Mouse (Mus musculus): ENCODE measurements at regions not wholly inside any gene's neighbourhood (a gene's known extent, or its start where the extent isn't known, plus 50 kb on each side); places are given as distances from the start of the nearest gene placed in this dataset.

DNA sequence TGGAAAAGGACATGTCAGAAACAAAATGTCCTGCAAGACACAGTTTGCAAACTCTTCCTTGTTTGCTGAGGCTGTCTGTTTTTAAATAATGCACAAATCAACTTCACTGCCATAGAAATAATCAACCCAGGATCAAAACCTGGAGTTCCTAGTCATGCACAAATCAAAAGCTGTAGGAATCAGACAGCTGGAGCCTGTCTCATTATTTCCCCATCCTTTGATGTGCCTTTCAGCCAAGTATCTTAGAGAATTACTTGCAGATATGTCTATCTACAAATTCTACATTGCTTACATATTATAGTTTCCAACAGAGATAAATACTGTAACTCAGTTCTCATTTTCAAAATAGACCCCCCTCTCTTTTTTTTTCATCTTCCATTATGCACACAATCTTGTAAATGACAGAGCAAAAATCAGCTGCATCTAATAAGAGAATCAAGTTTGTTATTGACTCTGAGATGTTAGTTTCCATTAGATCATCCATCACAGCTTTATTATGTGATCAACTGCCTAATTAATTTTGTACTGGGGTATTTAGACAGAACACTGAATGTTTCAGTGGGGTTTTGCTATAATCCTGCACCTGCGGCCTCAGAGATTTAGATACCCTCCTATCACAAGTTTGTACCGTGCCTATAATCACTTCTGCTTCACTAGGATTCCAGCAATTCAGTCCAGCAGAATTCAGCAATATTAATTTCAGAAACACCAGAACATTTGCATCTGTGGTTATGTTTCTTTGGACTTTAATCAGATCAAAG, 798.9 kb upstream of the Tenm2 start:
- Histone ChIP-seq H3K27ac (replicated peaks) (no peak overlapping the region), H3K9ac (replicated peaks) (no peak overlapping the region), H3K27me3 (no peaks in the 10 kb centered on the region), H3K9me3 (no peaks in the 10 kb centered on the region), H3K4me1 (0 out of 2 replicates have a peak, but pooled peaks cover 3% of the 10 kb centered on the region), H3K36me3 (no peaks in the 10 kb centered on the region), H3K4me3 (no peak overlapping the region), H3K4me2 (replicated peaks) (no peak overlapping the region)
- no peak for ATAC-seq (ENCODE audit: low FRiP score, low read depth)
- 71% methylated on average over 2 of the region's 2 CpGs for WGBS

DNA sequence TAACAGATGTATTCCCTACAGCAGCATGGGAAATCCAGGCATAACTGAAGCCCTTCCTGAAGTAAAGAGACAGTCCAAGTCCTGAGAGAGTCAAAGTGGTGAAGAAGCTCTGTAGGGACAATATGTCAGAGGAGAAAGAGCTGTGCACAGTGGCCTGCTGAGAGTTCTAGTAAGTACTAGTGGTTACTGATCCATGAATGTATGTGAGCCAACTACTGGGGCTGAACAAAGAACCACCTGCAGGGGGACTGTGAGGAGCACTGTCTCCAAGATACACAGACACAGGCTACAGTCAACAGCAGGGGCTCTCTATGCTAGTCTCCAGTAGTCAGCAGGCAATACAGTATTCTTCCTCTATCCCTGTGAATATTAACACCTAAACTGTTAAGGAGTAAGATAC, 785.9 kb upstream of the Tenm2 start:
- no peak overlapping the region for H3K27ac ChIP-seq (replicated peaks)

DNA sequence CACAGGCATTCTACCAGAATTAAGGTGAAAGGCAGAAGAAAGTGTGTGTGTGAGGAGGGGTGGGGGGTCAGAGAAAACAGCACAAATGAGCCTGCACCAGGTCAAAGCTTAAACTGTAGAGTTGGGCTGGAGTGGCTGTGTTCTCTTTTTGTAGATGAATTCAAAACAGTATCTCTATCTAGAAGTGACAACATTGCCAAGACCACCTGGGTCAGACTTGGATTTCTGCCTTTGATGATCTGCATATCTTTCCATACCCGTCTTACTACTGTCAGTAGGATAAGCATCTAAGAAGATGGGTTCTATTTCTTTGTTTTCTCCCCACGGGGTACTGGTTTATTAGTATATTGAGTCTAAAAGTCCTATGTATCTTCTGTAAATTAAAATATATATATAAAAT, 742.4 kb upstream of the Tenm2 start:
- Histone ChIP-seq H3K36me3 (no peaks in the 10 kb centered on the region), H3K4me2 (replicated peaks) (no peak overlapping the region), H3K4me1 (no peaks in the 10 kb centered on the region), H3K27ac (replicated peaks) (no peak overlapping the region), H3K27me3 (no peaks in the 10 kb centered on the region), H3K4me3 (no peak overlapping the region), H3K9ac (replicated peaks) (no peak overlapping the region), H3K9me3 (no peaks in the 10 kb centered on the region)
- ATAC-seq (ENCODE audit: low FRiP score, low read depth) = no peak
- WGBS = 88% methylated on average over 2 of the region's 2 CpGs

More for the DNA sequence above, 785.9 kb upstream of the Tenm2 start:
- Histone ChIP-seq H3K27me3 (no peaks in the 10 kb centered on the region), H3K9me3 (no peaks in the 10 kb centered on the region), H3K36me3 (no peaks in the 10 kb centered on the region), H3K4me2 (replicated peaks) (no peak overlapping the region), H3K4me3 (no peak overlapping the region), H3K9ac (replicated peaks) (no peak overlapping the region), H3K4me1 (no peaks in the 10 kb centered on the region)
- no peak for ATAC-seq (ENCODE audit: low FRiP score, low read depth)

DNA sequence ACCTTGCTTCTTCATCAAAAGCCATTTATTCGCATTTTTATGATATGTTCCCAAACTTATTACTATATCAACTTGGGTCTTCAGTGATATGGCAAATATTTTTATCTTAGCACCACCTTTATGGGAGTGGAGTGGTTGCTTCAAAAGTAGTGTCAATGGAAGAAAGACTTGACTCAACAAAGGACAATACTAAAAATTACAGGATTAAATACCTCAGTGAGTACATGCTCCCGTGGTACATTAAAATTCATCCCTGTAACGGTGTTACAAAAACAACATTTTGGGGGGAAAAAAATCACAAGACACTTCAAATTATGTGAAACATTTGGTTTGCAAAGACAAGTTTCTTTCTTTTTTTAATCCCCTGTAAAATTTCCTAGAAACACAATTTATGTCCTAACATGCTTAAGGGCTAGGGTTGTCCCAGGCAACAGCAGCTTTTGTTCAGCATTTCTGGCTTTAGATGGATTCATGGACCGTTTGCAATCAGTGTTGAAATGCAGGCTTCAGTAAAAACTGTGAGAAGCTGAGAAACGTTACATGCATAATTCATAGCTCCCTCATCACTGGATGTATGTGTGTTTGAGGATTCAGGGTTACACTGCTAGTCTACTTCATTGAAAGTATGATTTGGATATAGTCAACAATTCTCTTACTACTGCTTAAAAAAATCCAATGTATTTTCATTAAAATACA, 700.8 kb upstream of the Tenm2 start:
- Histone ChIP-seq H3K4me1 (0 out of 2 replicates have a peak, but pooled peaks cover 2% of the 10 kb centered on the region), H3K9ac (replicated peaks) (no peak overlapping the region), H3K4me2 (replicated peaks) (no peak overlapping the region), H3K4me3 (no peak overlapping the region), H3K27me3 (no peaks in the 10 kb centered on the region), H3K27ac (replicated peaks) (no peak overlapping the region; the same call in 1 of the 2 replicates), H3K36me3 (no peaks in the 10 kb centered on the region), H3K9me3 (no peaks in the 10 kb centered on the region)
- 37% methylated on average over 5 of the region's 5 CpGs for WGBS
- peak; percentile 93 for ATAC-seq (ENCODE audit: low FRiP score, low read depth)

DNA sequence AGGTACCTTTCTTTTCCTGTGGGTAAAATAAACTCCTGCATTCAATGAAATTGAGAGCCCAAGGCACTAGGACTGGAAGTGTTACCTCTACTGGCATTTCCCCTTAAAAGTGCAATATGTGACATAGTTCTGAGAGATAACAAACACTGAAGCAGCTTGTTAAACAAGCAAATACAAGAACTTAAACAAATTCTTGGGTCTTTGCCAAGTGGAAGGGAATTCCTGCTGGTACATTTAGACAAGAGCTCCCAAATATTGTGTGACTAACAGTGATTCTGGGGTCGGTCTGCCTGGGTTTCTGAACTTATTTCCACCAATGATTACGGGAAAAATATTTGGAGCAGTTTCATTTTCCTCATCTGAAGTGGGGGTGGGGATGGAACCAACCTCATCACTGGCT, 677.4 kb upstream of the Tenm2 start:
- no peak for ATAC-seq (ENCODE audit: low FRiP score, low read depth)
- H3K36me3 ChIP-seq = no peaks in the 10 kb centered on the region
- no peak overlapping the region for H3K4me3 ChIP-seq
- 90% methylated on average over 2 of the region's 2 CpGs for WGBS
- no peak overlapping the region for H3K27ac ChIP-seq (replicated peaks)
- H3K9ac ChIP-seq (replicated peaks) = no peak overlapping the region
- no peaks in the 10 kb centered on the region for H3K4me1 ChIP-seq
- H3K9me3 ChIP-seq = no peaks in the 10 kb centered on the region
- H3K27me3 ChIP-seq = no peaks in the 10 kb centered on the region
- H3K4me2 ChIP-seq (replicated peaks) = no peak overlapping the region

DNA sequence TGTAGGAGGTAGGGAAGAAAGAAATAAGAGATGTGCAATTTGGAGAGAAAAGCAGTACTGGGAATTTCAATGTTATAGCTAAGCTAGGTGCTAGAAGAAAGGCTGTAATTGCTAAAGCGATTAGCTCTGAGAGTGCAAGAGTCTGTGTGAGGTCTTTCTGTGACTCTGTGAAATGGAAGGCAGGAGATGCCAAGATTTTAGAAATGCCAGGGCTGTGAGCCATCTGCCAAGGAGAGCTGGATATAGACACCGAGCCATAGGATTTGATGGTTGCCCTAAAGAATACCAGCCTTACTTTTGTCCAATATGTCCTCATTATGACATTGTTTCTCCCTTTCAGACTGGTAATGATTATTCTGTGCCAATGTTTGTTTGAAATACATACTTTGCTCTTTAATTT, 669.2 kb upstream of the Tenm2 start:
- Histone ChIP-seq H3K9ac (replicated peaks) (no peak overlapping the region), H3K4me1 (no peaks in the 10 kb centered on the region)

DNA sequence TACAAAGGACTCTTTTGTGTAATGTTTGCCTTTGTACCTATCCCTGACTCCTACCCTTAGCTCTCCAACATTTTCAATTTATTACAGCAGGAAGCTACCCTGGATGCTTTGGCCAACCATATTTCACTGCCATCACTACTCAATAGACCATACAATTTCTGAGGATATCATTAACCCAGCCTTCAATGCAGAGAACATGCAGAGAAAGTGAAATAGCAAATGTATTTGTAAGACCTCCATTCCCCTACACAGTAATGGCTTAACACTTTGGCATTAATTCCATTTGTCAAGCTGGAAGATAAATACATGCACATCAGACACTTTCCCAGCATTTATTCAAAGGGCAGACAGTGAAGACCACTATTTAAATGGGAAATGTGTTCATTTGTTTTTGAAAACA, 661.9 kb upstream of the Tenm2 start:
- Histone ChIP-seq H3K4me1 (0 out of 2 replicates have a peak, but pooled peaks cover 3% of the 10 kb centered on the region), H3K4me3 (no peak overlapping the region), H3K9me3 (no peaks in the 10 kb centered on the region), H3K9ac (replicated peaks) (no peak overlapping the region), H3K27ac (replicated peaks) (no peak overlapping the region), H3K36me3 (no peaks in the 10 kb centered on the region), H3K4me2 (replicated peaks) (no peak overlapping the region), H3K27me3 (no peaks in the 10 kb centered on the region)
- no peak for ATAC-seq (ENCODE audit: low FRiP score, low read depth)

More for the DNA sequence above, 669.2 kb upstream of the Tenm2 start:
- Histone ChIP-seq H3K4me3 (no peak overlapping the region), H3K27ac (replicated peaks) (no peak overlapping the region), H3K36me3 (no peaks in the 10 kb centered on the region), H3K4me2 (replicated peaks) (no peak overlapping the region), H3K27me3 (no peaks in the 10 kb centered on the region), H3K9me3 (no peaks in the 10 kb centered on the region)
- ATAC-seq (ENCODE audit: low FRiP score, low read depth) = no peak
- WGBS = 88% methylated on average over 2 of the region's 2 CpGs

DNA sequence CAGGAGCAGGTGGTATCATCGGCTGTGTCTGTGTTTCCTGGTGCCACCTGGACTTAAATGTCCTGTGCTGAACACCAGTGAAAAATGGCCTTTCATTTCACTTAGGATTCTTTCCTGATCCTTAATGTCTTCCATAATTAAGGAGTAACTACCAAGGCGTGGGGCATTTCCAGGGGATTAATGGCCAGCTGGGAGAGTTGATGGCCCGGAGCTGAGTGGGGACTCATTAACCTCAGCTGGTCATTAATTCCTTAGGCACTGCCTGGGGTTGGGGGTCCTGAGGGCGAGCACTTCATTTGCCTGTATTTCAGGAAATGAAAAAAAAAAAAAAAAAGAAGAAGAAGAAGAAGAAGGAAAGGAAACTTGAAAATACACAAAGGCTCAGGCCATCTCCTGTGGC, 647.0 kb upstream of the Tenm2 start:
- Histone ChIP-seq H3K27ac (replicated peaks) (no peak overlapping the region), H3K27me3 (no peaks in the 10 kb centered on the region), H3K4me1 (no peaks in the 10 kb centered on the region), H3K9ac (replicated peaks) (no peak overlapping the region), H3K9me3 (no peaks in the 10 kb centered on the region), H3K4me2 (replicated peaks) (no peak overlapping the region), H3K36me3 (no peaks in the 10 kb centered on the region), H3K4me3 (no peak overlapping the region)
- no peak for ATAC-seq (ENCODE audit: low FRiP score, low read depth)
- 53% methylated on average over 4 of the region's 4 CpGs for WGBS

DNA sequence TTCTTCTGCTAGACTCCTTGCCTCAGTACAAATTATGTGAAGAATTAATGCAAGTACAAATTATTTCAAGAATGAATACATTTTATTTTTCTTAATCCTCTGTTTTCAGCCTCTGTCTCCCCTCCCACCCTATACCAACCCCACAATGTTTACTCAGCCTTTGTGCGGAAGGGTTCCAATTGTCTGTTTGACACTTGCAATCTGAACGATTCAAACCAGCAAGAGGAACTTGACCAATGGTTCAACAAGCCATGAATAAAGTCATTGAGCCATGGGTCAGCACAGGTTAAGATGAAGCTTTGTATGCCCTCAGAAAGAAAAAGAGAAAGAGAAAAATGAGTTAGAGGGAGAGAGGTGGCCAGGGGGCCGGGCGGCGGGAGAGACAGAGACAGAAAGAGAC, 601.5 kb upstream of the Tenm2 start:
- no peak for ATAC-seq (ENCODE audit: low FRiP score, low read depth)
- no peaks in the 10 kb centered on the region for H3K27me3 ChIP-seq
- H3K4me2 ChIP-seq (replicated peaks) = no peak overlapping the region
- no peak overlapping the region for H3K9ac ChIP-seq (replicated peaks)
- no peak overlapping the region for H3K4me3 ChIP-seq
- no peaks in the 10 kb centered on the region for H3K36me3 ChIP-seq
- WGBS = 28% methylated on average over 5 of the region's 5 CpGs
- H3K27ac ChIP-seq (replicated peaks) = no peak overlapping the region
- H3K9me3 ChIP-seq = no peaks in the 10 kb centered on the region
- peaks cover 3% of the 10 kb centered on the region; the same call in 1 of the 2 replicates for H3K4me1 ChIP-seq

DNA sequence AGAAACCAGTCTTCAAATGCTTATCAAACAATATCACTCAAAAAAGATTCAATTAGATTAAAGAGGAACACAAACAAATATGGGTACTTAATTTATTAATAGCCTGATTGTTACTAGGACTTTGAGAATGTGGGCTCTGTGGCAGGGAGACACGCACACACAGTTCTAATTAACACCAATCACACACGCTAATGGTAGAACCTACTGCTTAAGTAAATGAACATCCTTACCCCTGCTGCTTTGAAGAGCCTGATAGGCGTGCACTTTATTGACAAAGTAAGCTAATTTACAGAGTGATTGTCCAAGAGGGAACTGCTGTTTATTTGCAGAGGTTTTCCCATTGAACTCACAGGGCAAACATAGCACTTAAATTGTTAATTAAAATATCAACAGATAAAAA, 595.2 kb upstream of the Tenm2 start:
- no peak overlapping the region for H3K4me2 ChIP-seq (replicated peaks)
- no peak overlapping the region for H3K27ac ChIP-seq (replicated peaks)
- no peaks in the 10 kb centered on the region for H3K36me3 ChIP-seq
- no peaks in the 10 kb centered on the region for H3K4me1 ChIP-seq
- no peak overlapping the region for H3K4me3 ChIP-seq
- 62% methylated on average over 3 of the region's 3 CpGs for WGBS
- no peaks in the 10 kb centered on the region for H3K9me3 ChIP-seq
- no peaks in the 10 kb centered on the region for H3K27me3 ChIP-seq
- ATAC-seq (ENCODE audit: low FRiP score, low read depth) = no peak
- no peak overlapping the region for H3K9ac ChIP-seq (replicated peaks)

DNA sequence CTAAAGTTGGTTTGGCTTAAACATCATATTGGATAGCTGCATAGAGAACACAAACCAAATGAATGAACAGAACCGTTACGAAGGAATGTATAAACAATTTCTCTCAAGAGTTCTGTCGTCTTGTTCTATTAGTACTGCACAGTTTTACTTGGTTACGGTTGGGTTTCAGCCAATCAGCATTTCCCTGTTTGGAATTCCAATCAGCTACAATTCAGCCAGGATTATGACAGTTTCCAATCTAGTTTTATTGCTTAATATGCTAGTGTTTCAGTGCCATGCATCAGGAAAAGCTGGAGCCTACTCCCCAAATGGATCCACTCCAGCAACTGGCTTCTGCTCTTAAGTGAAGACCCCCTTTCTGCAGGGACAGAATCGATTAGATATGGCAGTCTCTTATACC, 571.0 kb upstream of the Tenm2 start:
- H3K9ac ChIP-seq (replicated peaks) = no peak overlapping the region
- H3K4me2 ChIP-seq (replicated peaks) = no peak overlapping the region
- no peaks in the 10 kb centered on the region for H3K4me1 ChIP-seq
- no peaks in the 10 kb centered on the region for H3K36me3 ChIP-seq
- H3K27ac ChIP-seq (replicated peaks) = no peak overlapping the region
- H3K27me3 ChIP-seq = no peaks in the 10 kb centered on the region
- 86% methylated on average over 5 of the region's 5 CpGs for WGBS
- H3K4me3 ChIP-seq = no peak overlapping the region
- ATAC-seq (ENCODE audit: low FRiP score, low read depth) = no peak
- H3K9me3 ChIP-seq = no peaks in the 10 kb centered on the region

DNA sequence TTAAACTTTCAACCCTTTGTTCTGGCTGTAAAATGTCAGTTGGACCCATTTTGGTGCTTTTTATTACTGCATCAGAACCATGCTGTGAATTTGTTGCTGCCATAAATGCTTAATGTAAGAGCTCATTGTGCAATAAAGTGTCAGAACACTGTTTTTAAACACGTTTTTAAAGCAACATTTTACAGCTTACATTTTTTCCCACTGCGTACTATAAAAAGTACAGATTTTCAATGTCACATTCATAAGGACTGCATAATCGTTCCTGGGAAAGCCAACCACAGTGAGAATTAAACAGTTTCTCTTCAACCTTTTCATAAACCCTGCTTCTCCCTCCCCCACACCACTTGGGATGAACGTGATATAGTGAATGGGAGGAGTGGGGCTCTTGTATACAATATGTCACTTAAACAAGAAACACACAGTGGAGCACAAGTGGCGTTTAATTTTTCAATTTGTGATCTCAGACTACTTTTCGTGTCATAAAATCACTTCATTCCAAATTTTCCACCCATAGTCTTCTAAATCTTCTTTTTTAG, 563.1 kb upstream of the Tenm2 start:
- no peaks in the 10 kb centered on the region for H3K4me1 ChIP-seq
- H3K9me3 ChIP-seq = no peaks in the 10 kb centered on the region
- H3K4me3 ChIP-seq = no peak overlapping the region
- no peaks in the 10 kb centered on the region for H3K27me3 ChIP-seq
- no peak overlapping the region for H3K4me2 ChIP-seq (replicated peaks)
- no peaks in the 10 kb centered on the region for H3K36me3 ChIP-seq
- no peak overlapping the region for H3K27ac ChIP-seq (replicated peaks)
- 79% methylated on average over 6 of the region's 6 CpGs for whole genome bisulfite sequencing
- ATAC-seq (ENCODE audit: low FRiP score, low read depth) = no peak
- H3K9ac ChIP-seq (replicated peaks) = no peak overlapping the region
